Mouse (Mus musculus): Measurements from ENCODE around the gene Rars. TPM values are rescaled to one million over a fixed set of nuclear protein-coding genes. Genes with fewer than 3 reads are reported as not detected.

The Rars gene
- polyA plus RNA-seq, 1 experiment: 22.4 TPM

GRCm38 (mm10) chr11:35760627-35761003 lies 73.7 kb downstream of the Rars start:
- Histone ChIP-seq H3K4me1 (ENCODE audit: control insufficient read depth, insufficient read depth, insufficient read length, low read length) (no peaks in the 10 kb centered on the region), H3K27ac (replicated peaks; ENCODE audit: low read depth, low read length) (no peak overlapping the region), H3K4me3 (ENCODE audit: insufficient read depth, low read depth, low read length) (no peak overlapping the region)

- Histone ChIP-seq H3K27ac (replicated peaks; ENCODE audit: low read depth, low read length) (no peak overlapping the region), H3K4me3 (ENCODE audit: insufficient read depth, low read depth, low read length) (no peak overlapping the region), H3K4me1 (ENCODE audit: control insufficient read depth, insufficient read depth, insufficient read length, low read length) (peaks cover 2% of the 10 kb centered on the region; the same call in 1 of the 2 replicates)
Observed at GRCm38 (mm10) chr11:35760001-35760626, 74.2 kb downstream of the Rars start.

Other genes with a start within 250 kb of the Rars start
- gene Pank3, start 65.0 kb downstream of the Rars start, polyA plus RNA-seq (2012; ENCODE audit: insufficient read depth, insufficient read length, missing spikeins): 69.9 and 86.7 TPM in 2 replicates
- not detected in 2 replicates for gene Fbll1, start 35.6 kb downstream of the Rars start, polyA plus RNA-seq (2012; ENCODE audit: insufficient read depth, insufficient read length, missing spikeins)
- not detected in 2 replicates for gene Wwc1, start 146.0 kb upstream of the Rars start, polyA plus RNA-seq (2012; ENCODE audit: insufficient read depth, insufficient read length, missing spikeins)